Mouse (Mus musculus) urinary bladder, postnatal 36 days (tissue): ENCODE results near the gene Gsap.
"Not testable (repeated sequence)": the region's sequence is repeated elsewhere in the genome, so short reads cannot be mapped to it uniquely, and the experiment has no call there.

ENCODE experiments used
- DNase-seq, 2 experiments: peaks; one replicate each; pipeline ENCODE4 v3.0.0; 2022; ENCODE audit warnings: low spot score in 2 of 2, mixed read lengths in 1 of 2

Gsap gene

DNA sequence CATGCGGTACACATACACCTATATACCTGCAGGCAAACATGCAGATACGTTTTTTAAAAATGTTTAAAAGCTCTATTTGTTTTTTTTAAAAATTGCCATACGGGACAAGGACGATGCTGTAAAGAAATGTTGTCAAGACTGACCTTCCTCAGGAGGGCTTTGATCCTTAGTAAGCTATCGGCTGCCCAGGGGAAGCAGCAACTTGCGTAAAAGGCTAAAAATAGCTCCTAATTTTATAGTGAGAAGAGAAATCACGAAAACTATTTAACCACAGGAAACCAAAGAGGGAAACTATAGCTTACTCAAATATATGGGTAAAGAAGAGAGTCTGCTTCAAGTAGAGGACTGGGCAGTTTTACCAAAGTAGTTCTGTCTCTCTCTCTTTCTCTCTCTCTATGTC, 74.7 kb downstream of the Gsap start:
- DNase-seq: no peak

DNA sequence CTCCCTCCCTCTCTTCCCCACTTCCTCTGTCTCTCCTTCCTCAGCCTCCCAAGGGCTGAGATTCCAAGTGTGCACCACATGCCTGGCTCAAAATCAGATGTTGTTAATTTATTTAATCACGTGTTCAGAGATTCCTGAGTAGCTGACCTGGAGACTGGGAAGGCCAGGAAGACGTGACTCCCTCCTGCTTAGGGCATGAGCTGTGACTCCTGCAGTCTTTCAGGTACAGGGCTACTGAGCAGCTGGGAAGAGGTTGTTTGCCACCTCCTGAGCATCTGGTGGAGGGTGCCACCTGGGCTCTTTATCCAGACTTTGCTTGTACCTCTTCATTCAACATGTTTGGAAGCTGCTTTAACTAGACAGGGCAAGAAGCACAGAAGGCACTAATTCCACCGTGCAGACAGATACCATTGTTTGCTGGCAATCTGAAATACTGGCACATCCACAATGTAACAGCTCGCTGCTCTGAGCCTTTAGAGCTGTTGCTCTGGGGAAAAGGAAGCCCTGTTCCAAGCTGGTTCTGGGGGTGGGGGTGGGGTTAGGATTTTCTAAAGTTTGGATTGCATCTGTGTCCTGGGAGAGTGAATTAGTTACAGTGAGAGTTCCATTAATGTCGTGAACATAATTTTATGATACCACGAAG, 75.3 kb downstream of the Gsap start:
- no peak for DNase-seq

DNA sequence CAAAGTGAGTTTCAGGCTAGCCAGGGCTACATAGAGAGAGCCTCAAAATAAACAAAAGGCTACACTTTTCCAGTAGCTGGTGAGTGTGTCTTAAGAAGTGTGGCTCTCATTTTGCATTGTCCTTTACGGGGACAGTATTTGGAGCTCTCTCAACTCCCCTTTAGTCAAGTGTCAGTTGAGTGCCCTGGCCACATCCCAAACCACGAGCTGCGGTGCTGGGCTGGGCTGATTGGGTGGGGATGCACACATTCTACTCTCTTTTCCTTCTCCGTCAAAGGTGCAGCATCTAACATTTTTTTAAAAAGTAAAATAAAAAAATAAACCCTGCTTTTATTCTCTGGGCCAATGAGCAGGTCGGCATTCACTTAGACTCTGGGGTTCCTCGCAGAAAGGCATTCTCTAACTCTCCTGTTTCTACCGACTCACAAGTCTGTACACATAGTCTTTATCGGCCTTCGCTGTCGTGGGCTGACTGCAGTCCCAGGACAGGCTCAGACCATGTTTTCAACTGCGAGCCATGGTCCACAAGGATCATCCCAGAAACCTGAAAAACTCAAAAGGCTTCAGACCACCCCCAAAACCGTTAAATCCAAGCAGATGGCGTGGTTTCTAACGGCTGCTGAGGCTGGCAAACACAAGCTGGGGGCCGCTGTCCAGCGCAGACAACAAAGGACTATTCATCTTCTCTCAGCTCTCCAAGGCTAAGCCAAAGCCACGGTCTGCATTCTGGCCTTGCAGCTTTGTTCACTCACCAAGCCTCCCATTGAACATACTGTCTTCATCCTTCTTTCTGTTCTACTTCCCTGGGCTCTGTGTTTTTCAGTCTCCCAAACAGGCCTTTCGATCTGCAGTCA, 77.4 kb downstream of the Gsap start:
- DNase-seq: no peak

DNA sequence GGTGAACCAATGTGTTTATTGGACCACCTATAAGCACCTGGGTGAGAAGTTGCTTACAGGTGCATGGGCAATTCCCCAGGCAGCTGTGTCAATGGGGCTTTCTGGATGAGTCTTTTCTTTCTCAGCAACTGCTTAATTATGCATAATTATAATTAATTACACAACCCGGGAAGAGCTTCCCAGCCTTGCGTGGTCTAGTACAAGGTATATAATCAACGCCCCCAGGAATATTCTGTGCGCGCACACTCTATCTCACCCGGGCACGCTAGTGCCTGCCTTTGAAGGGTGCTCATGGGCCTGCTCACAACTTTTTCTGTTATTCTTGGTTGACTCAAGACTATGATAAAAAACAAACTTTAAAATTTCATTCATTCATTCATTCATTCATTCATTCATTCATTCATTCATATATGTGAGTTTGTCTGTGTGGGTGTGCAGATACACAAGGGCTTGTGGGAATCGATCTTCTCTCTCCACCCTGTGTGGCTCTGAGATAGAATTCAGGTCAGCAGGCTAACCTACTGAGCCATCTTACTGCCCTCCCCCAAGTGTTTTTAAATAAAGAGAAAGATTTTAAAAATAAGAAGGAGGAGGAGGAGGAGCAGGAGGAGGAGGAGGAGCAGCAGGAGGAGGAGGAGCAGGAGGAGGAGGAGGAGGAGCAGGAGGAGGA, 78.4 kb downstream of the Gsap start:
- DNase-seq: no peak

DNA sequence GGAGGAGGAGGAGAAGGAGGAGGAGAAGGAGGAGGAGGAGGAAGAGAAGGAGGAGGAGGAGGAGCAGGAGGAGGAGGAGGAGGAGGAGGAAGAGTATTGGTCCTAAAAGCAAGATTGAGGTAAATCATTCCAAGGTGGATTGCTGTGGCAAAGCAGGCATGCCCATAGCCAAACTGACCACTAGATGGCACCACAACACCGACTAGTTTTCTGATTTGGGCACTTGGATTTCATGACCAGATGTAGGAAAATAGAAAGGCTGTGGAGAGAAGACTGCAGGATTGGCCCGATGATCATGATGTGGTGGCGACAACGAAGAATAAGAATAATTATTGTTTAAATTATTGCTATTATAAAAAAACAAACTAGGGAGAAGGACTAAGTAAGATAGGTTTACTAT, 79.0 kb downstream of the Gsap start:
- peak; percentile 73 to 78 for DNase-seq

DNA sequence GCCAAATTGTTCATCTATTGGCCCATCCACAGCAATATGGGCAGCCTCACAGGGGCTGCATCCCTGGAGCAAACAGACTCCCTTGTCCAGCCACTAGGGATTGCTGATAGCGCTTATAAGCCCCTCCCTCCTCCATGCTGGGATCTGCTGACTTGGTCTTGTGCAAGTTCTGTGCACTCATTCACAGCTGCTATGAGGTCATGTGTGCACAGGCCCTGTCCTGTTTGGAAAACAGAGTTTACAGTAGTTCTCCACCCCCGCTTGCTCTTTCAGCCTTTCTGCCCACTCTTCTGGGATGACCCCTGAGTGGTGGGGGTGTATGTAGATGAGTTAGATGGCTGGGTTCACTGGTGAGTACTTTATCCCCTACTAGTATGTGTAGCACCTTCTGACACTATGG, 81.0 kb downstream of the Gsap start:
- DNase-seq: peak in 1 of 2 experiments; percentile 26

DNA sequence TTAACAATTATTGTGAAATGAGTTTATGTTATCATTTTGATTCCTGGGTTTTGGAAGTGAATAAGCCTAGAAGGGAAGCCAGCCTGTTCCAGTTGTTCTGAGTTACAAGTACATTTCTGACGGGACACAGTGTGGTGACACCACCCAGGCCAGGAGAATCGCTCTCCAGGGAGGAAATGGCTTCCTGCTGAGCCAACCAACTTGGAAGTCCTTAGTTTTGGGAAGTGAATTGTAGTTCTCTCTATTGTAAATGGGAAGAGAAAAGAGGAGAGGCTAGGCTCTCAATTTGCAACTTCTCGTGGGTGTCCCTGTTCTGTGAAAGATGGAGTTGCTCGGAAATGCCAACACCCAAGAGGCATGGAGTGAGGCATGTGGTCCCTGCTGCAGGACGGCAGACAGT, 83.4 kb downstream of the Gsap start:
- DNase-seq: peak in 1 of 2 experiments; percentile 44

DNA sequence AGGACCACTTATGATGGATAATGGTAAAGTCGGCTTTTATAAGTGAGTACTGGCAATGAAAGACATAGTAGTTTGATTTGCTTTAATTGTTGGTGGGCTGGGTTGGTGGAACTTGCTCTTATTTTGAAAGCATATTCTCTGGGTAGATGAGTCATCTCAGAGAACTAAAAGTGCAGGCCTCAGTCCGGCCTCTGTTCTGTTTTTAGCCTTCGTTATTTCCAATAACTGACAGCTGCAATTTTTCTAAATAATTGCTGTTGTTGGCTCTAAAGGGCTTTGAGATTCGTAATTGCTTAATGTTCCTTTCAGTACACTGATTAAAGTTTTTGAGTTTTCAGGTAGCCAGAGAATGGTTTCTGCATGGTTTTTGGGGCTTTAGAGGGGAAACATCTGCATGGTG, 84.7 kb downstream of the Gsap start:
- DNase-seq: no peak

DNA sequence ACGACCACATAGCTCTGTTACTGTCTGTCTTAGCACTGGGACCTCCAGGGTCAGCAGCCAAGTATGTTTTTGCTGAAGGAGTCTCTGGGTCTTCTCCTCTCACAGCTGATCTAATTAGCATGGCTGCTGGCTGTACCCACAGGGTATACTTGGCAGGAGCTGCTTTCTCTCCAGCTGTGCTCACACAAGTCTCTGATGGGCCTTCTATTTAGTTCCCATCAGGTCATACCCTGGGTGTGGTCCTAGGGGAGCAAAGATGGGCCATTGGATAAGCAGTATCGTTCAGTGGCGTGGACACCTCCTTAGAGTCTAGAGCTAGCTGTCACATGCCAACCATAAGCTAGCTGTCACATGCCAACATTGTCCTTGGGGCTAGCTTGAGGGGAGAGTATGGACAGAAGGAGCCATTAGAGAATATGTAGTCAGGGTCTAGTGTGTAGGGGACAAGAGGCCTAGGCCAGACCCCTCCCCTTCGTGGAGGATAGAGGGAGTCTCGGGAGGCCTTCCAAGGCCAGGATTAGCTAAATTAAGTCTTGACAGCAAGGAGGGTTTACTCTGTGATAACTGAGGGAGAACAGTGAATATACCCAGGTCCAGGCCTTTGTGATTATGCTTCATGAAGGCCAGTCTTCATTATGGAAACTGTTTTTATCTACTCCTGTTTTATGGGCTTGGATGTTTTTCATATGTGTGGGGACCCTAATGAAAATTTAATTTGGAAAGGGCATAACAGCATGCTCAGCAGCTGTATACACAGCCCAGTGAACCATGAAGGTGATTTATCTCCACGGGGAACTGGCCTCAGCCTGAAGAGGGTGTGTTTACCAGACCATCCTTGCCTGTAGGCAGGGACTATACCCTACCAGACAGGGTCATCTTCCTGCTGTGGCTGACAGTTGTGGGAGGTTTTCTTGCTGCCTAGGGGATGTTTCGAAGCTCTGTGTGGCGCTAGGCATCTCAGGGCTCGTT, 85.6 kb downstream of the Gsap start:
- DNase-seq: no peak

DNA sequence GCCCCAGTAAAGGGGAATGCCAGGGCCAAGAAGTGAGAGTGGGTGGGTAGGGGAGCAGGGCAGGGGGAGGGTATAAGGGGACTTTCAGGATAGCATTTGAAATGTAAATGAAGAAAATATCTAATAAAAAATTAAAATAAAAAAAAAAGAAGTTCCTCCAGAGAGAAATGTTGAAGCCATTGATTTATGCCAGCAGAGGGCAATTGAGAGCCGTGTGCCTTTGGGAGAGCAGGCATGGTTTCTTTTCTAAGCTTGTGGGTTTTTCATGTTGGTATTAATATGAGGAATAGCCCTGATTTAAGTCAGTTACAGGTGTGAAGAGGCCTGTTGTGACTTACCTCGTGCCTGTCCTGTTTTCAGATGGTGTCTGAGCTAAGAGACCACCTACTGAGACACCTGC, 91.6 kb downstream of the Gsap start:
- not testable (repeated sequence) for DNase-seq

DNA sequence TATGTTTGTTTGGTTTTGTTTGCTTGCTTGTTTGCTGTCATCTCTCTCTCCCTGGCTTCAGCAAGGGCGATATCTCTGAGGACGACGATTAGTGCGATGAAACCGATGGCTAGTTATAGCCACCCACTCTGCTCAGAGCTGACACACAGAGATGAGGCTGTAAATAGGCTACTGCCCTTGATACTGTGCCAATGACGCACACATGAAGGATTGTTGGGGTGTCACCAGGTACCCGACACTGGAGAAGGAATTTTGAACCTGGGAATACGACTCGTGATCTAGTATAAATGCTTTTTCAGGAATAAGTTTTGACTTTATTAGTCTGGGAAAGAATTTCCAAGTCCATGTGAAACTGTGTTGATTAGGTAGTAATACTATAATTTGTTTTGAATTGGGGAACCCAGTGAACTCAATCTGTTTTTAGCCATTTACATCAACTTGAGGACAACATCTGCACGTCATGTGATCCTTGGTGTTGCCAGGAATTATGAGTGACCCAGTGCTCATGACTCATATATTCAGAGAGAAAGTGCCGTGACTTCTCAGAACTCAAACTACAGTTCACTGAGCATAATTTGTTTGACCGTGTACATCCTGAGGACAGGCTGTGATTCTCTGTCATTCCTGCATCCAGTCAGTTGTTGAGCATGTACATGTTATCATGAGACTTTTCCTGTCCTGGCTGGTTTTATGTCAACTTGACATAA, 97.5 kb downstream of the Gsap start:
- DNase-seq: no peak

DNA sequence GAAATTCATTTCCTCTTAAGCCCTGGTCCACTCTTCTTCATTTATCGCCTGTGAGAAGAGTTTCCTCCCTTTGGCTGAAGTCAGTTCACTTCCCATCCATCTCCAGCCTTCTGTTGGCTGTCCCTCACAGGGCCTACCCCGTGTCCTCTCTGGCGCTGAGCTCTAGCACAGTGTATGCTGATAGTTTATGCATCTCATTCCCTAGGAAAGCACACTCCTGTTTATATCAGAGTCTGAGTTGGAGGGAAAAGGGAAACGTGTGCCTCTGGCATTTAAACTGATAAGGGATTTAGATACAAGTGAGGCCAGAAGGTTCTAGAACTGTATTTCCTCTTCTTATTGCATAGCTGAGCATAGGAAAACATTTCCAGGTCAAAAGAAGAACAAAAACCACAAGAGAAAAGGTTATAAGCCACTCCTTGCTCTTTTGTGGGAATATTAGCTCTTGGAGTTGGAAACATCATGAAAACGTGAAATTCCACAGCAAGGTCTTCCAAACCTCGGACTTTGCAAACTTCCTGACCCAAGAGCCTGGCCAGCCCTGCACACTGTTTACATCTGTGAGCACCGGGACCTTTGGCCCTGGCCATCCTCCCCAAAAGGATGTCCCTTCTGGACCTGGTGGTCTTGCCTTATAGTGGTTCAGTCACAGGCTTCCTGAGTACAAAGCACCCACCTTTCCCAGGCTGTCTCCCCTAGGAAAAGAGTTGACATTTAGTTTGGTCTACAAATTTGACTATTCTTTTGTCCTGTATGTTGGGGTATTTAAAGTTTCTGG, 102.8 kb downstream of the Gsap start:
- no peak for DNase-seq

DNA sequence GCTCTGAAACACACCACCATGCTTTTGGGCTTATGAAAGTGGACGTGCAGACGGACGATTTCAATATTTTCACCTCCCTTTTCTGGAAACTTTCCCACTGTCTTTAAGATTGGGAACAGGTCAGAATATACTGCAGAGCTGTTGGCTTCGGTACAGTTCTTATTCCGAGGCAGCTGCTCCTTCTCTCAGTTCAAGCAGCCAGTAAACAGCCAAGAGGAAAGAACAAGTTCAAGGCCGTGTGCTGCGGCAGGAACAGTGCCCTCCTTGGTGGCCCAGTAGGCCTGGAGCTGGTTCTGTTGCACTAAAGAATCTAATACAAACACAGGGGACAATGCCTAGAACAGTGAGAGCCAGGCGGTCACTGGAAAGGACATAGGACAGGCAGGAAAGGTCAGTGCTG, 104.5 kb downstream of the Gsap start:
- DNase-seq: no peak

DNA sequence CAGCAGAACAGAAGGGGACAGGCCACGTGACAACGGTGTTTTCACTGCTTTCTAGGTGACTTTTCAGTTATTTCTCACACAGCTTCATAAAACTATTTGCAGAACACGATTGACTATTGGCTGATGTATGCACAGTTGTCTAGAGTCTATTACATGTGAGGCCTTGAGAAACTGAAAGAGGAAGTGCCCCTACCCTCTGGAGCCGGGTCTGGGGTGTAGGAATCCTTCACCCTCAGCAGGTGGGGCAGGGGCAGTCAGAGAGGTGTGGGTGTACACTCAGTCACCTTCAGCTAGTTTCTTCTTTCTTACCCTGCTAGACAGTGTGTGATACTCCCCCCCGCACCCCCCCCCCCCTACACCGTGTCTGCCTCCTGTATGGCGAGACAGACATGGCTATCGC, 109.6 kb downstream of the Gsap start:
- DNase-seq: no peak

DNA sequence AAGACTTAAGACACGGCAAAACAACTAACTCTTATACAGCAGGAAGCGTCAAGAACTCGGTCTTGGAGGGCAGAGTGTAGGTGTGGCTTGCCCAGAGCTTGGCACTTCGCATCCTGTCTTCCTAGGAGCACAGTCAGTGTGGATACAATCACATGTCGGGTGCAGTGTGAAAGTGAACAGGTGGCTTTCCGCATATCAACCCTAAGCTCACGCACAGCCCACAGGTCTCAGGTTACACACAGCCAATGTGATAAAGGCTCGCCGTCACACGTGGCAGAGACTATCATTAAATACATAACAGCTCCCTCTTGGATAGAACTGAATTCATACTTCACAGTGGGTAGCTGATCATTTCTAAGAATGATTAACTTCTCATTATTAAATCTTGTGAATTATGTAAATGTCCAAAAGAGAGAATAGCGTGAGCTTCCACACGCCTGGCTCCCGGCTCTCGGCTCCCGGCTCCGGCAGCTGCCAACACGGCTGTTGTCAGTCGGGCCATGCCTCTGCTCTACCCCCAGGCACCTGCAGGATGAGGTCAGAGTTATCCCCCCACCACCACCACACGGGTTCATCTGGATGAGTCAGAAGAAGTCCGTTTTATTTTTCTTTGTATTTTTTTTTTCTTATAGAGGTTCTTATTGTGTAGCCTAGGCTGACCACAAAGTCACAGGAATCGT, 113.2 kb downstream of the Gsap start:
- DNase-seq: no peak

DNA sequence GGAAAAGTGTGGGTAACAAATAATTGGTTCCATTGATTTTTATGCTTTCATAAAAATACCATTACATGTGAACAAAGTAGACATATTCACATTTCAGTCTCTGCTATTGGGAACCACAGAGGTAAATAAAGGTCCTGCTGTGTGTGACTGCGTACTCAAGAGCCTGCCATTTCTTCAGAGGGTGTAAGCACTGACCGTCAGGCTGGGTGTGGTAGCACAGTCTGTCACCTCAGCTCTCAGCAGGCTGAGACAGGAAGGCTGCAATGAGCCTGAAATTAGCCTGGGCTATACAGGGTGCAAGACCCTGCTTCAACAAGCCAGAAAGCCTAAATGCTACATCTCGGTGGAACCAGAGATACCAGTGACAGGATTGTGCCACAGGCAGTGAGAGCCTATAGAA, 114.0 kb downstream of the Gsap start:
- DNase-seq: no peak

DNA sequence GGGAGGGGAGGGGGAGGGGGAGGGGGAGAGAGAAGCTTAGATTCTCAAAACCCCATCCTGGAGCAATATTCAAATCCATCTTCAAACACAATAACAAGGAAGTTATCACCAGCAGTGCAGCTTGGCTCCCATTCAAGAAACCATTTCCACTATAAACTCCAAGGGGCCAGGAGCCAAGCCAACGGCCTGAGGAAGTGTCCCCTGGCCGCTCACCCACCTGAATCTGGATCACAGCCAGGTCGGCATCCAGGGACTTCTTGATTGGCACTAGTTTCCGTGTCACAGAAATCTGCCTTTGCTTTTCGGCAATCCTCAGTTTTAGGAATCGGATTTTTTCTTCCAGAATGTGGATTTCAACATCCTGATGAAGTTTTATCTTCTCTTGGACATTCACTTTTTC, 115.0 kb downstream of the Gsap start:
- no peak for DNase-seq

DNA sequence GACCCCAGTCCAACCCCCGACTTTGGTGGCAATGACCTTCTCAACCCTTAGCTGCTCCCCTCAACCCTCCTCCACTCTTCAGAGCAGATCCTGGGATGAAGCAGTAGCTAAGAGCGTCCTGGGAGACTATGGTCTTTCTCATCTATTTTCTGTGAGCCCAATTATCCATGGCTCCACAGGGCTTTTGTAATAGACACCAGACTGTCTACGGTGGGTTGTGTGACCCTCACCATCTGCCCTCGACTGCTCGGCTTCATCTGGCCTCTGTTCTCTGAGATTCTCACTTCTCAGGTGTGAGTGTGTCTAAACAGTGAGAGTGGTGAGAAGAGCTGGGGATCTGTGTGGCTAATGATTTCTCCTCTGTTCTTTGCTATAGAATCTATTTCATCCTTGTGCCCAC, 121.1 kb downstream of the Gsap start:
- no peak for DNase-seq

DNA sequence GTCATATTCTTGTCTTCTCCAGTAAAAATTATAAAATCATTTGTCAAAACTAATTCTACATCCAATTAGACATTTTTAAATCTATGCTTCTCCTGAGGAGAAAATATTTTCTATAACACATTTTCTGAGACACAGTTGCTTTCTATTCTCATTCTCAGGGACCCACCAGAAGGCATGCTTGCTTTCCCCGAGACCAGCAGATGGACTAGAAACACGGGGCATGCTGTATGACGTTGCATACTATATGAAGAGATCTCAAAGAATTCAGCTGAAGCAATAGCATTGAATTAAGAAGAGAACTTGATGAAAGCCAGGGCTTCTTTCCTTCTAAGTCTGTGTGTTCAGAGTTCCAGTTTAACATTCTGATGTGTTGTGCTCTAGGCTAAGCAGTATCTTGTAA, 128.6 kb downstream of the Gsap start:
- no peak for DNase-seq

DNA sequence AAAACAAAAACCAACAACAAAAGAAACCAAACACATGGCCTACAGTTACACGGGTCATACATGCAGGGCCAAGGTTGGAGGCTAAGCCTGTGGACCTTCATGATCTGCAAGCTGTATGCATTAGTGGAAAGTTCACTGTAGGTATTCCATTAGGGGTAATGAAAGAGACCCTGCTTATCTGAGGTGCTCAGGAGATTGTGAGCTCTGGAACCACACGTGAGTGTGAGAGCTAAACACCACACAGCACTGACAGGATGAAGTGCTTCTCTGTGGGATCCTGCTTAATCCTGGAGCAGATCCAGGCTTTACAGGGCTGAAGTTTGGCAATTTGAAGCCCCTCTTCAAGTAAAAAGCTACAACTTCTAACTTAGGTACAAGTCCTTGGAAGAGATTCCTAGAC, 134.1 kb downstream of the Gsap start:
- no peak for DNase-seq
